Mouse (Mus musculus) NIH3T3 (cell line): ENCODE data around the gene Slc8b1.
A peak's percentile ranks its signal among the peaks of the same experiment; 100 is the strongest.

ENCODE experiments used
- DNase-seq: peaks from one replicate; pipeline ENCODE4 v3.0.0-alpha.2; 2012; ENCODE audit warnings: low read depth

Slc8b1 gene

GRCm38 (mm10) chr5:120510982-120511642, at the start of gene Slc8b1:
Gene Slc8b1, plus strand, starts transcription at chr5:120511168.
- DNase-seq: peak; percentile 97

GRCm38 (mm10) chr5:120461902-120462301, 49.1 kb upstream of the Slc8b1 start:
- no peak for DNase-seq

- peak; percentile 22 for DNase-seq
These were observed 46.6 kb upstream of the Slc8b1 start for GRCm38 (mm10) chr5:120464321-120464720.

- peak; percentile 13 for DNase-seq
These were observed 45.9 kb upstream of the Slc8b1 start for GRCm38 (mm10) chr5:120465062-120465461.

- peak; percentile 61 for DNase-seq
These were observed 45.1 kb upstream of the Slc8b1 start for GRCm38 (mm10) chr5:120465860-120466259.

- no peak for DNase-seq
These were observed 43.9 kb upstream of the Slc8b1 start for GRCm38 (mm10) chr5:120467026-120467425.

GRCm38 (mm10) chr5:120468336-120468735, 42.6 kb upstream of the Slc8b1 start:
- DNase-seq: no peak

GRCm38 (mm10) chr5:120468830-120469229, 42.1 kb upstream of the Slc8b1 start:
- DNase-seq: no peak

- DNase-seq: no peak
These were observed 39.4 kb upstream of the Slc8b1 start for GRCm38 (mm10) chr5:120471538-120471937.

- DNase-seq: no peak
These were observed 38.2 kb upstream of the Slc8b1 start, which contains the start of gene Sdsl for GRCm38 (mm10) chr5:120472770-120473169. Gene Sdsl, minus strand, starts transcription at chr5:120472810.

- DNase-seq: no peak
These were observed 37.6 kb upstream of the Slc8b1 start for GRCm38 (mm10) chr5:120473361-120473760.

GRCm38 (mm10) chr5:120475861-120476260, 35.1 kb upstream of the Slc8b1 start:
- no peak for DNase-seq

- no peak for DNase-seq
These were observed 34.7 kb upstream of the Slc8b1 start, which contains the start of gene Sds for GRCm38 (mm10) chr5:120476296-120476695. Gene Sds, plus strand, starts transcription at chr5:120476526.

GRCm38 (mm10) chr5:120477993-120478392, 33.0 kb upstream of the Slc8b1 start:
- DNase-seq: no peak

GRCm38 (mm10) chr5:120479538-120479937, 31.4 kb upstream of the Slc8b1 start:
- peak; percentile 34 for DNase-seq

- DNase-seq: no peak
These were observed 29.8 kb upstream of the Slc8b1 start for GRCm38 (mm10) chr5:120481205-120481604.

GRCm38 (mm10) chr5:120483399-120483798, 27.6 kb upstream of the Slc8b1 start:
- DNase-seq: no peak

- DNase-seq: no peak
These were observed 23.1 kb upstream of the Slc8b1 start for GRCm38 (mm10) chr5:120487844-120488243.

GRCm38 (mm10) chr5:120490679-120491192, 20.2 kb upstream of the Slc8b1 start:
- peak; percentile 47 for DNase-seq

GRCm38 (mm10) chr5:120492437-120492836, 18.5 kb upstream of the Slc8b1 start:
- DNase-seq: no peak

- DNase-seq: no peak
These were observed 17.5 kb upstream of the Slc8b1 start for GRCm38 (mm10) chr5:120493440-120493839.

GRCm38 (mm10) chr5:120493873-120494395, 17.0 kb upstream of the Slc8b1 start:
- DNase-seq: no peak

GRCm38 (mm10) chr5:120495064-120495702, 15.8 kb upstream of the Slc8b1 start:
- no peak for DNase-seq
